Mouse (Mus musculus): Measurements from ENCODE around the gene Adgrf1. TPM values are rescaled to one million over a fixed set of nuclear protein-coding genes. Genes with fewer than 3 reads are reported as not detected.
"Not testable (repeated sequence)": the region's sequence is repeated elsewhere in the genome, so short reads cannot be mapped to it uniquely, and the experiment has no call there.

The Adgrf1 gene
- total RNA-seq, 2 experiments from 2014 or later: not detected

DNA sequence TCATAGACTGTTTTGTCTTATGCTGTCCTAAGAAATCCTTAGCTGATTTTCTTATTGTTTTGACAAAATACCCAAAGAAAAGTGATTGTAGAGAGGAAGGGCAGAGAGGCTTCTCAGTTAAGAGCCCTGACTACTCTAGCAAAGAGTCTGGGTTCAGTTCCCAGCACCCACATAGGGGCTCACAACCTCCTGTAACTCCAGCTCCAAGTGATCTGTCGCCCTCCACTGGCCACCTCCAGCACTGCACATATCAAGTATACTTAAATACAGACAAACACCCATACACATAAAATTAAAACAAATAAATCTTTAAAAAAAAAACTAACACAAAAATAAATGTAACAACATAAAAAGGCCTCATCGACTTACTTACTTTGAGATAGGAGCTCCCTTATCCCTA lies 3.5 kb upstream of the Adgrf1 start:
- DNase-seq (ENCODE audit: low spot score in 2 of 2): no peak

- DNase-seq (ENCODE audit: low spot score in 2 of 2): no peak
Measured at GRCm38 (mm10) chr17:43267046-43267749, 2.9 kb upstream of the Adgrf1 start.

DNA sequence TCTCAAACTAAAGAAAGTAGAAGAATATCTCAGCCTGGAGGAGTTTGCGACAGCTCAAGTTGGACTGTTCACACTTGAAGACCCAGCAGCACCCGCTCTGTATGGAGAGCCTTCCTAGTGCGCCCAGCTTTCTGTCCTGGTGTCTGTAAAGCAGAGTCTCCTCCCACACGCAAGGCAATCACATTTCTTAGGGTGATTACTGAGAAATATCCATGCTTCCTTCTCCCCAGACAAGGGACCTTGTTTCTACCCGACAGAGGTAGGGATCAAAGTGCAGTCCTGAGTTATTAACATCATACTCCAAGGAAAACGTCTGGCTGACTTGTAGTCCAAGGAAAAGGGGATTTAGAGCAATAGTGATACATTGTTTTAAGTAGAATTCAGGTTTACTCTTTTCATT lies 6.1 kb downstream of the Adgrf1 start:
- no peak for DNase-seq (ENCODE audit: low spot score in 2 of 2)

DNA sequence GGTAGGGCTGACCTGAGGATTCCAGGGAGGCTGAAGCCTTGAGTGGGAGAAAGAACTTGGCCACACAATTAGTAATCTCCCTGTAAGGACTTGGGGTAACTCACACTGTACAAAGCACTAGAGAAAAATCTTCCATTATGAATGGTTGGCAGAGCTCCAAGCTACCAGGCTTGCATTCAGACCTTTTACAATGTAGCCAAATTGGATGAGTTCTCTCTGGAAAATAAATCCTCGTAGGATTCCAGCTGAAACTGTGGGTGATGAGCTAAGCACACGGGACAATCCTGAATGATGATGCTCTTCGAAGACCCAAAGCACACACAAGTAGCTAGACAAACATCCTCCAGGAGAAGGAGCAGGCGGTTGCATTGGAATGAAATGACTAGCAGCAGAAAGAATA lies 7.1 kb downstream of the Adgrf1 start:
- DNase-seq (ENCODE audit: low spot score in 2 of 2): no peak

GRCm38 (mm10) chr17:43279671-43280070 lies 9.5 kb downstream of the Adgrf1 start:
- DNase-seq (ENCODE audit: low spot score in 2 of 2): no peak

DNA sequence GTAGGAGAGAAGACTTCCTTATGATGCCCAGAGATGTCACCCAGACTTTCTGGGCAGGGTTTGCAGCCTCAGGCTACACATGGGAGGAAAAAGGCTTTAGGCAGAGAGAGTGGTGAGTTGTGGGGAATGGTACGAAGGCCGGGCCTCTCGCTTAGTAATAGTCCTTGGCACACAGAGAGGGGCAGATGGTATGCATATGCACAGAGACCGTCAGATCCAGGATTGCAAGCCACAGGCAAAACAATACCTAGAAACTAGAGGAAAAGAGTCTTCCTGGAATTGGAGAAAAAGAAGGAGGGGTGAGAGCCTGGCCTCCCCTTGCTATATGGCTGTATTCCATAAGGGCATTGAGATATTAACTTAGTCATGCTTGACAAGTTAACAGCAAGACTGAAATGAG lies 12.2 kb downstream of the Adgrf1 start:
- DNase-seq (ENCODE audit: low spot score in 2 of 2): no peak

- no peak for DNase-seq (ENCODE audit: low spot score in 2 of 2)
Measured at GRCm38 (mm10) chr17:43282828-43283227, 12.7 kb downstream of the Adgrf1 start.

DNA sequence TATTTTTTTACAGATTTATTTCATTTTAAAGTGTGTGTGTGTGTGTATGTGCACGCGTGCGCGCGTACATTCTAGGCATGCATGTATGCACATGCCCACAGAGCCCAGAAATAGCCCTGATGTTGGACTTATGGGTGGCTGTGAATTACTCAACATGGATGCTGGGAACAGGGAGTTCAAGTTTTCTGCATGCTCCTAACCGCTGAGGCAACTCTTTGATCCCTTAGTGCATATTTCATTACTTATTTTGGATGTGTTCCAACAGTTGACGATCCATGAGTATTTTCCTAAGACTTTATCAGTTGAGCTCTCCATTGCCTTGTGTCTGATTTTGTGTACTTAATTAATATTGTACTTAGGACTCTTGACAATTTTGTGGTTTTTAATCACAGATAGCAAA lies 29.4 kb downstream of the Adgrf1 start:
- DNase-seq (ENCODE audit: low spot score in 2 of 2): no peak

DNA sequence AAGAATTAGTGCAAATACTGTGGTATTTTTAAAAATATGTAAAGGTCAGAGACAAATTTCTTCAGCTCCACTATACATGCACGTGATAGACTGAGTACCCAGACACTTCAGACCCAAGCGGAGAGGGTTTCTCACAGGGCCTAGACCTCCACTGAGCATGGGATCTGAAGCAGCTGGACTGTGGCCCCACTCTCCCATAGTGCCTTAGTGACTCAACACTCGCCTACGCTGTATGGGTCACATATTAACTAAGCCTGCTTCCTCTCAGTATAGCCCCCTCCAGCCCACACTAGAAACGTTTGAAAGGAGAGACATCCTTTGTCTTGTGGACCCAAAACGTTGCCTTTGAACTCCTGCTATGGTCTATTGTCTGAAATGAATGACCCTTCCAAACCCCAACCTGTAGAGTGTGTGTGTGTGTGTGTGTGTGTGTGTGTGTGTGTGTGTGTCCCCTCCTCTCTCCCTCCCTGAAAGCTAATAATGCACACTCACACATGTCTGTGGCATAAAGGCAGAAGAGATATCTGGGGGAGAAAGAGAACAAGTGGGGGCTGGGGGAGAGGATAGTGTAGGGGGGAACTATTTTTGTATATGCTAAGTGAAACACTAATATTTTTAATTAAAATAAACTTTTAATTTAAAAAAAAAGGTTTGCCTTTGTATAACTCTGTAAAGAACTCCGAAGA lies 56.0 kb downstream of the Adgrf1 start:
- DNase-seq (ENCODE audit: low spot score in 2 of 2): no peak

DNA sequence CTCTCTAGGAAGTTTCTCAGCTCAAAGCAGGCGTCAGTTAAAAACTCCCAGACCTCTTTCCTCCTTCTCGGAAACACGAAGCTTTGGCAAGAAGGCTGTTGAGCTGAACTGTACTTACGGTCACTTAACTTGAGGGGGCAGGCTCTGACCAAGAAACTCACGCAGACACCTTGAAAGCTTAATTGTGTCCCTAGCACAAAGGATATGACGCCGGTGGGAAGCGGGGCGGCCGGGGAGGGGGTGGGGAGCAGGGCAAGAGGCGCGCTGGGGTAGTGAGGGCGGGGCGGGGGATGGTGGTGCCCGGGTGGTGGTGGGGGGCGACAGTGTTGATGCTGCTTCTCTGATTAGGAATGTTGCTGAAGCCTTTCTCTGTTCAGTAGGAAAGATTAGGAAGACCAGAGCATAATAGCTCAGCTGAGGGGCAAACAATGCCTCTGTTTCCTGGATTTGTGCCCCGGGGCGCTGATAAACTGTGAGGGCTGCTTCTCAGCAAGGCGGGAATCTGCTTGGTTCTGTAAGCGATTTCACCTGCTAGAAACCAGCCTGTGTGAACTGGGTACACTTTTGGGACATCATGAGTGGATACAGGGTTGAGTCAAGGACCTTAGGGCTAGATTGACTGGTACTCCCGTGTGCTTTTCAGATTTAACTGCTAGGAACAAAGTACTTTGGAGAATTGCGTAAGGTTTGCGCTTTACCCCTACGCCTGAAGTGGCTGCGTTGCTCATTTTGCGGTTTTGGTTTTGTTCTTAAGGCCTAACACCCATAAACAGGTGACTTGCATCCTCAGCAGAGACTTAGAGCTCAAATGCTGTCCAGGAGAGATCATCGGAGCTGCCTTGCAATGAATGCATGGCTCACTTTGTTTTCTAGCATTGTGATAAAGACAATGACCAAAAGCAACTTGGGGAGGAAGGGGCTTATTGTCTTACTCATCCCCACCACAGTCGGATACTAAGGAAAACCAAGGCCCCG lies 56.9 kb downstream of the Adgrf1 start:
- DNase-seq (ENCODE audit: low spot score in 2 of 2): peak in 1 of 2 experiments; percentile 26

GRCm38 (mm10) chr17:43327810-43328209 lies 57.7 kb downstream of the Adgrf1 start:
- no peak for DNase-seq (ENCODE audit: low spot score in 2 of 2)

DNA sequence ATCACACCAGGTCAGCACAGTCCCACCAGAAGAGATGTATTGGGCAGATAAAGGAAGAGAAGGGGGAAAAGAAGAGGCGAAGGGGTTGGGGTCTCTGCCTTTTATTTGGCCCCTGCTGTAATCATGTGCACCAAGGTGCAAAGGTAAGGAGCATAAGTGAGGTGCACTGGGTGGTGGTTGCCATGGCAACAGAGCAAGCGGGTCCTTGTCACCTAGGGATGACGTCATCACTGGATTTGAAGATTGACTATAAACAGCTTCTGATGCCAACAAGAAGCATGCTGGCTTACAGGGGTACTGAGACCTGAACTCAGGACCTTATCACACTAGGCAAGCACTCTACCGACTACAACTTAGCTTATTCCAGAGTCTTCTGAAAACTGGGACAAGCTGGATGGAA lies 59.1 kb downstream of the Adgrf1 start:
- no peak for DNase-seq (ENCODE audit: low spot score in 2 of 2)

DNA sequence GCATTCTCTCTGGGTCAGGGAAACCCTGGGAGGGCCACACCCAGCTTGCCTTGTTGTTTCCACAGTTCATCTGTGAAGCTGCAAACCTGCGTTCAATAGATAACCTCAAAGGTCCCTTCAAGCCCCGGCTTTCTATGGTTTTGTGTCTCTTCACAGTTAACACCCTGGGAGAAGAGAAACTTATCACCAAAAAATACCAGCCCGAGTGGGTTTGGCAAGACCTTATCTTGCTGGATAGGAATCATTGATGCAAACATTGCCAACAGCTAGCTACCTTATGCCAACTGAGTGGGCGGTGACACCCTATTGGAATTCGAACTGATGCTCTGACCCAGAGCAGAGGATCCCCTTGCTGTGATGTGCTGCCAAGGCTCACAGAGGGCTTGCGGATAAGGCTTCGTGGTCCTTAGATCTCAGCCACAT lies 59.6 kb downstream of the Adgrf1 start:
- no peak for DNase-seq (ENCODE audit: low spot score in 2 of 2)

DNA sequence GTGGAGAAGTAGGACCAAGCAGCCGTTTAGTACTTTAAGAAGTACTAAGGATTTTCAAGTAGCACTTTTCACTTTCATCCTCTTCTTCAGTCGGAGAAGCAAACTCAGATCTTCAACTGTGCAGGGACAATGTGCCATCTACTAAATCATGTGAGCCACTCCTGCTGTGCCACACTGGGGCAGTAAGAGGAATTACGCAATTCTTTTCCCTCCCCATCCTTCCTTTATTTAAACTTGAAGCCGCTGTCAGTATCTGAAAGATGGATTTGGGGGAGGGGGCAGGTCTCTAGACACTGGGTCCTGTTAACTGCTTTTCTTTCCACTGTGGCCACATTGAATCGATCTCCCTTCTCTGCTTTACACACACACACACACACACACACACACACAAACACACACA lies 62.6 kb downstream of the Adgrf1 start:
- no peak for DNase-seq (ENCODE audit: low spot score in 2 of 2)

- DNase-seq (ENCODE audit: low spot score in 2 of 2): no peak
Measured at GRCm38 (mm10) chr17:43334074-43334473, 63.9 kb downstream of the Adgrf1 start.

GRCm38 (mm10) chr17:43337643-43338042 lies 67.5 kb downstream of the Adgrf1 start:
- DNase-seq (ENCODE audit: low spot score in 2 of 2): no peak

DNA sequence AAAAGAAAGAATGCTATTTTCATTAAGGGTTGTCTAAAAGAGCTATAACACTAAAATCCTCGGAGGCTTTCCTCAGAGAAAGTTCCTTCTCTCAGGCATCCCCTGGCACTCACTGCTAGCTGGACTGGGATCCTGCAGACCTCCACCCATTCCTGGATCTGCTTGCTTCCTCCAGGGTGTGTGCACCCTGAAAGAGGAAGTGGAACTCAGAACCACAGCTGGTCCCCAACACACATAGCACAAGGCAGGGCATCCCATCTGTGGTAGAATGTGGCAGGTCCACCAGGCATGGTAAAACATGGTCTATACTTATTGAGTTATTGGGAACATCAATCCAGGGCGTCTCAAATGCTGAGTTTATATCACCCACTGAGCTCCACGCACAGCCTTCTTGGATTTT lies 68.2 kb downstream of the Adgrf1 start:
- DNase-seq (ENCODE audit: low spot score in 2 of 2): no peak

DNA sequence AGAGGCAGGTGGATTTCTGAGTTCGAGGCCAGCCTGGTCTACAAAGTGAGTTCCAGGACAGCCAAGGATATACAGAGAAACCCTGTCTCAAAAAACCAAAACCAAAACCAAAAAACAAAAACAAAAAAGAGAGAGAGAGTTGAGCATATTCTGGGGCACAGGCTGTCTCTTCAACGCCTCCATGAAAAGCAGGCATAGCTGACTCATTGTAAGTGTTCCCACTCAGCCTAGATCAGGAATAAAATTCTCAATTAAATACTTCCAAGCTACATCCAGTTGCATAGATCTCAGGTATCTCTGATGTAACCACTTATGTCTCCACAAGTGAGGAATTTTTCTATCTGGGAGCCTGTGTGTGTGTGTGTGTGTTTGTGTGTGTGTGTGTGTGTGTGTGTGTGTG lies 76.4 kb downstream of the Adgrf1 start:
- DNase-seq (ENCODE audit: low spot score in 2 of 2): not testable (repeated sequence)

DNA sequence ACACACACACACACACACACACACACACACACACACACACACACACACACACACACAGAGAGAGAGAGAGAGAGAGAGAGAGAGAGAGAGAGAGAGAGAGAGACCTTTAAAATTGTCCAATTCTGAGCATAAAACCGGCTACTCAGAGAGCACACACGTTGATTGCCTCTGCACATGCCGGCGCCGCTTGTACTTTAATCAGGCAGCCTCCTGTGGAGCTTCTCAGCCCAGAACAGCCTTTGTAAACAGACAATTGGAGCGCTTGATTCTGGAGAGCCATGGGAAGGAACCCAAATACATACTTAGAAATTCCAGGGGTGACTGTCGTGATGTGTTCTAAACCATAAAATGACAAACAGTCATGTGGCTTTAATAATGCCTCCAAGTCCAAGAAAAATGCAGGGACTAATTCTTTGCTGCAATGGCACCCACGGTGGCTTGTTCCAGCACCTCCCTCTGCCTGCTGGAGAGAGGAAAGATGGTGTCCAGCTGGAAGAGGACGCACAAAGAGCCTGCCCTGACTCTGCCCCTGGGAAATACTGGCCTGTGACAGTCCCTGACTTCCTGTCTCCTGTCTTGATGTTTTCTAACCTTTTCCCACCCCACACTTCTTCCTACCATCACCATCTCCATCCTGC lies 87.9 kb downstream of the Adgrf1 start:
- DNase-seq (ENCODE audit: low spot score in 2 of 2): no peak

GRCm38 (mm10) chr17:43359826-43360619 lies 89.9 kb downstream of the Adgrf1 start, which contains the start of gene Adgrf5:
Gene Adgrf5 (plus strand): TSS chr17:43360451.
- no peak for DNase-seq (ENCODE audit: low spot score in 2 of 2)

All from gastrocnemius, postnatal 4 days (tissue).